Mouse (Mus musculus) mouse trophoblast stem cell (cell line): ENCODE results near the gene Snx9.

Experiments
- in situ Hi-C, 2 experiments: fragments of 300-500 bp; cut with MseI, MboI; formaldehyde crosslinking; loops; 2 replicates in 1 of 2; 3 replicates in 1 of 2; pipeline ENCODE4 v1.15.1; 2025

The Snx9 gene

GRCm38 (mm10) chr17:5921954-5922353 lies 80.8 kb downstream of the Snx9 start:
- in situ Hi-C loops = no loop called here

GRCm38 (mm10) chr17:5923281-5923680 lies 82.2 kb downstream of the Snx9 start:
- in situ Hi-C loops = no loop called here

- in situ Hi-C loops = no loop called here
Measured at GRCm38 (mm10) chr17:5924238-5924637, 83.1 kb downstream of the Snx9 start.

- in situ Hi-C loops = no loop called here
Measured at GRCm38 (mm10) chr17:5926710-5927109, 85.6 kb downstream of the Snx9 start.

GRCm38 (mm10) chr17:5929031-5929430 lies 87.9 kb downstream of the Snx9 start:
- in situ Hi-C loops = no loop called here

- in situ Hi-C loops = no loop called here
Measured at GRCm38 (mm10) chr17:5932161-5932560, 91.0 kb downstream of the Snx9 start.

GRCm38 (mm10) chr17:5934554-5935324 lies 93.6 kb downstream of the Snx9 start:
- in situ Hi-C loops = no loop called here

GRCm38 (mm10) chr17:5935680-5936079 lies 94.6 kb downstream of the Snx9 start:
- in situ Hi-C loops = no loop called here

GRCm38 (mm10) chr17:5936276-5936675 lies 95.1 kb downstream of the Snx9 start:
- in situ Hi-C loops = no loop called here

- in situ Hi-C loops = no loop called here
Measured at GRCm38 (mm10) chr17:5937441-5937840, 96.3 kb downstream of the Snx9 start.

GRCm38 (mm10) chr17:5939871-5940270 lies 98.7 kb downstream of the Snx9 start:
- in situ Hi-C loops = no loop called here

- in situ Hi-C loops = no loop called here
Measured at GRCm38 (mm10) chr17:5940792-5941191, 99.7 kb downstream of the Snx9 start.

GRCm38 (mm10) chr17:5941230-5942043 lies 100.3 kb downstream of the Snx9 start, which contains the start of gene Synj2:
Synj2 (plus strand) TSS chr17:5941280.
- in situ Hi-C loops = no loop called here

- in situ Hi-C loops = no loop called here
Measured at GRCm38 (mm10) chr17:5942156-5942555, 101.0 kb downstream of the Snx9 start.

- in situ Hi-C loops = no loop called here
Measured at GRCm38 (mm10) chr17:5943053-5943452, 101.9 kb downstream of the Snx9 start.

GRCm38 (mm10) chr17:5947039-5947438 lies 105.9 kb downstream of the Snx9 start:
- in situ Hi-C loops = no loop called here

GRCm38 (mm10) chr17:5952455-5952854 lies 111.3 kb downstream of the Snx9 start:
- in situ Hi-C loops = no loop called here

GRCm38 (mm10) chr17:5956350-5957000 lies 115.3 kb downstream of the Snx9 start:
- in situ Hi-C loops = no loop called here

- in situ Hi-C loops = no loop called here
Measured at GRCm38 (mm10) chr17:5957097-5957496, 116.0 kb downstream of the Snx9 start.

- in situ Hi-C loops = no loop called here
Measured at GRCm38 (mm10) chr17:5958229-5958628, 117.1 kb downstream of the Snx9 start.

- in situ Hi-C loops = no loop called here
Measured at GRCm38 (mm10) chr17:5958636-5959035, 117.5 kb downstream of the Snx9 start.

- in situ Hi-C loops = no loop called here
Measured at GRCm38 (mm10) chr17:5959096-5959495, 118.0 kb downstream of the Snx9 start.
